Mouse (Mus musculus): ENCODE measurements around the gene Ccl9. TPM values are rescaled to one million over a fixed set of nuclear protein-coding genes. Genes with fewer than 3 reads are reported as not detected.

The Ccl9 gene
- polyA plus RNA-seq, 1 experiment, result 8.0 TPM

DNA sequence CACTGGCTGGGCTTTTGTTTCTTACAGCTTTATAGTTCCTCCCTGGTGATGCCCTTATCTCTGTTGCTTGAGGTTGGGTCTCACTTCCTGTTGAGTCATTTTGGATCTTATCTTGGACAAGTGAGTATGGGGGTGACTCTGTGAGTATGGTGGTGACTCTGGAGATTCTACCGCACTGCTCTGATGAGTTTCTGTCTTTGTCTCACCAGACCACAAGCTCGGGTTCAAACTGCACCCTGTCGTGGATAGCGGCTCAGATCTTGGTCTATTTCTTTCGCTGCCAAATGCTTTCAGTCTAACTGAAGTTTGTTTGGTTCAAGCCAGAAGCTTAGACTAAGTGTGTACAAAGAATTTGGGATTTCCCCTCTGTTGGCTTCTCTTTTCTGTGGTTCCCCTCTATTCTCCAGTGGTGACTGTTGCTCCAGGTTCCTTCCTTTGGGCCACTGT, 28.2 kb downstream of the Ccl9 start:
- WGBS, result 61% methylated on average over 5 of the region's 5 CpGs
- DNase-seq, result no peak
- Histone ChIP-seq H3K4me3 (replicated peaks; ENCODE audit: extremely low read depth, low read depth, low read length) (no peak overlapping the region), H3K4me1 (ENCODE audit: control insufficient read depth, insufficient read depth, low read length) (no peaks in the 10 kb centered on the region)
- TF ChIP-seq POLR2A (IDR thresholded peaks at IDR 0.05; ENCODE audit: borderline replicate concordance, extremely low read depth, low read depth, low read length) (no peak), CTCF (IDR thresholded peaks at IDR 0.05; ENCODE audit: insufficient read depth, low read length) (no peak)

DNA sequence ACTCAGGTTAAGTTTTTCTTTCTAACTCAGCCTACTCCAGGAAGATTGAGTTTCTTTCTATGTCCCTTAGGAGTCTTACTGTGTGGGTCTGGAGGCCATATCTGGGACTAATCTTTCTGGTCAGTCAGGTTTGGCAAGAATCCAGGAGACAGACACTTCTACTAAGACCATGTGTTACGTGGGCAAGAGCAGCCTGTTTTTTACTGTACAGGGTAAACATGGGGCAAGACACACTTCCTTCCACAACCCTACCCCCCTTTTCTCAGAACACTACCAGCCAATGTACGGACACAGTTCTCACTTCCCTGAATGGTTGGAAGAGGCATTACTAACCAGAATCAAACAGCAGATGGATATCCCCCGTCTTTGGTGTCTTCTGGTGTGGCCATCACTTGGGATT, 34.2 kb downstream of the Ccl9 start:
- Histone ChIP-seq H3K4me1 (ENCODE audit: control insufficient read depth, insufficient read depth, low read length) (no peaks in the 10 kb centered on the region), H3K4me3 (replicated peaks; ENCODE audit: extremely low read depth, low read depth, low read length) (no peak overlapping the region)
- no peak for DNase-seq
- WGBS, result 46% methylated on average over 3 of the region's 3 CpGs
- TF ChIP-seq POLR2A (IDR thresholded peaks at IDR 0.05; ENCODE audit: borderline replicate concordance, extremely low read depth, low read depth, low read length) (no peak), CTCF (IDR thresholded peaks at IDR 0.05; ENCODE audit: insufficient read depth, low read length) (no peak)

DNA sequence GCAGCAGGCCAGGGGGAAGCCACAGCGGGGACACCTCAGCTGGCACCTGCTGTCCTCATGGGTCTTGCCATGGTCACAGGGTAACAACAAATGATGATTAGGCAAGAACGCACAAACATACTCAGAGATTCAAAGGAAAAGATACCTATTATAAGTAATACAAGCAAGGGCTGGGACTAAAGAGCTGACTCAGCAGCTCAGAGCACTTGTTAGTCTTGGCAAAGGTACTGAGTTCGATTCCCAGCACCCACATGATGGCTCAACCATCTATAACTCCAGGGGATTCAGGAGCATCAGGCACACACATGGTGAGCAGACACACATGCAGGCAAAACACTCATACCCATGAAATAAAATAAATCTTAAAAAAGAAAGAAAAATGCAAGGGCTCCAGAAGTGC, 37.0 kb downstream of the Ccl9 start:
- no peak for TF ChIP-seq CTCF (IDR thresholded peaks at IDR 0.05; ENCODE audit: insufficient read depth, low read length)
- no peak for TF ChIP-seq POLR2A (IDR thresholded peaks at IDR 0.05; ENCODE audit: borderline replicate concordance, extremely low read depth, low read depth, low read length)
- WGBS, result 85% methylated on average over 3 of the region's 3 CpGs
- DNase-seq, result no peak
- Histone ChIP-seq H3K4me3 (replicated peaks; ENCODE audit: extremely low read depth, low read depth, low read length) (no peak overlapping the region), H3K4me1 (ENCODE audit: control insufficient read depth, insufficient read depth, low read length) (no peaks in the 10 kb centered on the region)

DNA sequence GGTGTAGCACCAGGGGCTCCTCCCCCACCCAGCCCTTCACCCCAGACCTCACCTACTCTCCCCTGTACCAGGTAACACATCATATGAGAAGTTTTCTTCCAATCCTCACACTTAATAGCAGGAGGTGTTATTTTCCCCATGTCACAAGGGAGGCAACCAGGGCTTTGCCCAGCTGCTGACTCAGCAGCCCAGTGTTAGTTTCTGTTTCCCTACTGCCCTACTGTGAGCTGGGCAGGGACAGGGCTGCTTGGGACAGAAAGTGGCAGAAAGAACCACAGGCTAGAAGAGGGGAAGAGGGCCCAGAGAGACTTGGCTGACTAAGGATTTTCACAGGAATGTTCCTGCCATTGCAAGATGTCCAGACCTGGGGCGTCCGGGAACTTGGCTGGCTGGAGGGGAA, 37.5 kb downstream of the Ccl9 start:
- WGBS, result 68% methylated on average over 2 of the region's 2 CpGs
- DNase-seq, result no peak
- Histone ChIP-seq H3K4me3 (replicated peaks; ENCODE audit: extremely low read depth, low read depth, low read length) (no peak overlapping the region), H3K4me1 (ENCODE audit: control insufficient read depth, insufficient read depth, low read length) (no peaks in the 10 kb centered on the region)
- TF ChIP-seq CTCF (IDR thresholded peaks at IDR 0.05; ENCODE audit: insufficient read depth, low read length), result no peak
- no peak for TF ChIP-seq POLR2A (IDR thresholded peaks at IDR 0.05; ENCODE audit: borderline replicate concordance, extremely low read depth, low read depth, low read length)

DNA sequence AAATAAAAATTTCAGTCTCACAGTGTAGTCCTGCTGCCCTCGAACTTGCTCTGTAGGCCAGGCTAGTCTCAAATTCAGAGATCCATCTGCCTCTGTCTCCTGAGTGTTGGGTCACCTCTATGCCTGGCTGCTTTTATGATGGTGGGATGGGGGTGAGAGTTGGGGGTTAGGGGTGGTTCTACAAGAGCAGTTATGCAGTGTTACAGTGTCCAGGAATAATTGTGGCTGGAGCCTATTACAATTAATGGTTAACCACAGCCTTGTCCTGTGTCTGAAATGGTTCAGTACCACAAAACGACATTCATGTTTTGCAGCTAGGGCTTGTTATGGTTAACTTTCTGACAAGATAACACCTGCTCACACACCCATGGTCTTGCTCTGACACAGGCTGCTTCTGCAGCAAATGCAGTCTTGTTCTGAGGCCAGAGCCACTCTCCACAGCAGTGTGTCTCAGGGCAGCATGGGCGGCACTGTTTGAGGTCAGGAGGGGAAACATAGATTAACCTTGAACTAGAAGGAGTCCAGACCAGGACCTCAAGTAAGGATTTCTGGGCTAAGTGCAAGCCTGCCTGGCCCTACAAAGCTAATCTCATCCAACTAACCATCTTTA, 39.6 kb downstream of the Ccl9 start:
- 74% methylated on average over 3 of the region's 3 CpGs for WGBS
- DNase-seq, result no peak

DNA sequence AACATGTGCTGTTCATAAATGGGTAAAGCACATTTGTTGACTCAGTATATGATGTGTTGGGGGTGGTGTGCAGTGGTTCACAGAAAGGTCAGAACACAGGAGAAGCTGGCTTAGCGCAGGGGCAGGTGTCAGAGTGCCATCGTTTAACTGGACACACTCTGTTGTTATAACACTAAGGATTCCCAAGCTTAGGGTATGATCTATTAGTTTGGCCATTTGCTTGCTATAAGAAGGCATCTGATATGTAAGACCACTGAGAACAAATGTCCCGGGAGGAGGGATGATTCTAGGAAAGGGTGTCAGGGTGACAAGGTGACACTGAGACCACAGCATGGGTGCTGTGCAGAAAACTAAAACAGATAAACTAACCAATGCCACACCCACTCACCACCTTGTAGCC, 41.6 kb downstream of the Ccl9 start:
- DNase-seq, result no peak
- TF ChIP-seq CTCF (IDR thresholded peaks at IDR 0.05; ENCODE audit: insufficient read depth, low read length), result no peak
- no peak for TF ChIP-seq POLR2A (IDR thresholded peaks at IDR 0.05; ENCODE audit: borderline replicate concordance, extremely low read depth, low read depth, low read length)
- H3K4me1 ChIP-seq (ENCODE audit: control insufficient read depth, insufficient read depth, low read length), result peaks cover 5% of the 10 kb centered on the region
- WGBS, result 72% methylated on average over 3 of the region's 3 CpGs
- H3K4me3 ChIP-seq (replicated peaks; ENCODE audit: extremely low read depth, low read depth, low read length), result no peak overlapping the region

More for the DNA sequence above, 39.6 kb downstream of the Ccl9 start:
- H3K4me3 ChIP-seq (replicated peaks; ENCODE audit: extremely low read depth, low read depth, low read length), result no peak overlapping the region
- TF ChIP-seq CTCF (IDR thresholded peaks at IDR 0.05; ENCODE audit: insufficient read depth, low read length), result no peak
- TF ChIP-seq POLR2A (IDR thresholded peaks at IDR 0.05; ENCODE audit: borderline replicate concordance, extremely low read depth, low read depth, low read length), result no peak
- peaks cover 5% of the 10 kb centered on the region for H3K4me1 ChIP-seq (ENCODE audit: control insufficient read depth, insufficient read depth, low read length)

DNA sequence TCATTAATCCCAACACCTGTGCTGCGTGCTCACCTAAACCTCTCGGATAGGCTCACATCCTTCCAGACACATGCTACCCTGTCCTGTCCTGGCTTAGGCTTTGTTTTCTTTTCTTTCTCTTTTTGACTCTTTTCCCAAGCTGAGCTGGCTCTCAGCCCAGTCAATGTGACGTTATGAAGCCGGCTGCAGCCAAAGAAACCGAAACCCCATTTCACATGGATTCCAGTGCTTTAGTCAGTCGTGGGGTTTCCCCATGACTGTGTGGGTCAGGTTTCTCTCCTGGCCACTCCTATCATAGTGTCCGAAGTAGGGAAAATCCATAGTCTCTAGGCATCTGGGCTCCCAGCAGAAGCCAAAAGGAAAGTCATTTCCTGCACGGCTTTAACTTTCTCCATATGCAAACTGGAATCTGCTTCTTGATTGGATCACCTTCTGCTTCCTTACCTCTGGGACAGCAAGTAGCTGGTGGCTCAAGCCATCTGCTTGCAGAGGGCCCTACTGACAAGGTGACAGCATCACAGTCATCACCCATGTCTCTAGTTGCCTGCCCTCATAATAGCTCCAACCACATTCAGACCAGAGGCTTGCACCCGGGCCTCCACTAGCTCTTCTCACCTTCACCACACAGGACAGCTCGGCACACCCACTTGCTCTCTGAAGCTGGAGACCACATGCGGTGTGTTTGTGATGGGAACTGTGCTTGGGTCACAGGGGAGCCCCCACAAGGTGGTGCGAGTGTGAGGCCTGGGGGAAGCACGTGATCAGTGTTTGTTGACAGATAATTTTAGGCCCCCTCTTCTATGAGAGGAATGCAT, 43.6 kb downstream of the Ccl9 start:
- WGBS, result 28% methylated on average over 13 of the region's 13 CpGs
- Histone ChIP-seq H3K4me1 (ENCODE audit: control insufficient read depth, insufficient read depth, low read length) (peaks cover 5% of the 10 kb centered on the region), H3K4me3 (replicated peaks; ENCODE audit: extremely low read depth, low read depth, low read length) (no peak overlapping the region)
- DNase-seq, result peak; percentile 61
- TF ChIP-seq CTCF (IDR thresholded peaks at IDR 0.05; ENCODE audit: insufficient read depth, low read length) (no peak), POLR2A (IDR thresholded peaks at IDR 0.05; ENCODE audit: borderline replicate concordance, extremely low read depth, low read depth, low read length) (no peak)

DNA sequence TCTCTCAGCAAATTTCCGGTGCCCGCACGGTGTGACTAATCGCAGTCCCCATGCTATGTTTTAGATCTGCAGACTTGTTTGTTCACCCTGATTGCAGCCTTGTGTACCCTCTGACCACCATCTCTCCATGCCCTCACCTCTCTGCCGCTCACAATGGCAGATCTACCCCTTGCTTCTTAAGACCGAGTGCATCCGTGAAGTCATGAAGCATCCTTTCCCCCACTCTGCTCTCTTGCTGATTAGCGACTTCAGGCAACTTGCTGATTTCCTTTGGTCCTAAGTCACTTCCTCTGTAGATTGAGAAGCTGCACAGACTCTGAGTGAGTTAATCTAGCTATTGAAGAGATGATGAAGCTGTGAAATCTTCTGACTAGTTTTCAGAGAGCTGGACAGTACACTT, 44.3 kb downstream of the Ccl9 start:
- Histone ChIP-seq H3K4me1 (ENCODE audit: control insufficient read depth, insufficient read depth, low read length) (peaks cover 5% of the 10 kb centered on the region), H3K4me3 (replicated peaks; ENCODE audit: extremely low read depth, low read depth, low read length) (no peak overlapping the region)
- no peak for DNase-seq
- WGBS, result 69% methylated on average over 8 of the region's 8 CpGs
- TF ChIP-seq POLR2A (IDR thresholded peaks at IDR 0.05; ENCODE audit: borderline replicate concordance, extremely low read depth, low read depth, low read length) (no peak), CTCF (IDR thresholded peaks at IDR 0.05; ENCODE audit: insufficient read depth, low read length) (no peak)

DNA sequence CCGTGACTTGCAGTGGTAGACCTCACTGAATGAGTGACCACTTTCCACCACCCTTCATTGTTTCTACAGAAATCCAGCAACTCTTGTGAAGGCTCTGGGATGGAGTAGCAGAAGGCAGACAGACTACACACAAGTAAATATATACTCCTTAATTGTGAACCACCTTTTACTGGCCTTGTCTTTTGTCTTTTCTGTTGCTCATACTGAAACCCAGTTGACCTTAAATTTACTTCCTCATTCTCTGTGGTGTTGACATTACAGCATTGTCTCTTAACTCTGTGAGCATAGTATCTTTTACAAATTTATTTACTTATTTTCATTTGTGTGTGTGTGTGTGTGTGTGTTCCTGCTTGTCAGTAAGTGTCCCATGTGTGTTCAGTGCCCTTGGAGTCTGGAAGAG, 45.2 kb downstream of the Ccl9 start:
- 94% methylated on average over 1 of the region's 1 CpGs for WGBS
- Histone ChIP-seq H3K4me3 (replicated peaks; ENCODE audit: extremely low read depth, low read depth, low read length) (no peak overlapping the region), H3K4me1 (ENCODE audit: control insufficient read depth, insufficient read depth, low read length) (peaks cover 5% of the 10 kb centered on the region)
- TF ChIP-seq POLR2A (IDR thresholded peaks at IDR 0.05; ENCODE audit: borderline replicate concordance, extremely low read depth, low read depth, low read length) (no peak), CTCF (IDR thresholded peaks at IDR 0.05; ENCODE audit: insufficient read depth, low read length) (no peak)
- DNase-seq, result no peak

DNA sequence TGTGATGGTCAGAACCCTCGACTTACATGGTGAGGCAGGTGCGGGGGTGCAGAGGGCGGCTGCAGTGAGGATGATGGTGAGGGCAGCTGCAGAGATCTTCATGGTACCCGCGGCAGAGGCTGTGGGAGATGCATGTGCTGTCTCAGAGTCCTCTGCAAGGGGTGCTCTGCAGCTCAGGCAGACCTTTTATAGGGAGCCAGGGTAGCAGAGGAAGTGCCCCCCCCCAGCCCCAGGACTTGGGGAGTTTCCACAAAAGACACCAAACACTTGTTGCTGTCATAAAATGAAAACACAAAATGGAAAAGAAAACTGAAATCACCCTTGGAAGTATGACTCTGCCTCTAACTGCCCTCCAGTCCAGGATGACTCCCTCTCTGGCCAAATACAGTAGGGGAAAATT, 48.1 kb downstream of the Ccl9 start, which contains the start of gene Ccl5:
Gene Ccl5 (minus strand): TSS at position 159 of the 400 bp plus-strand sequence.
- H3K4me3 ChIP-seq (replicated peaks; ENCODE audit: extremely low read depth, low read depth, low read length), result no peak within 1 kb of the TSS
- 85% methylated on average over 5 of the region's 5 CpGs for WGBS

More for the DNA sequence above, 48.1 kb downstream of the Ccl9 start, which contains the start of gene Ccl5:
- DNase-seq, result no peak
- TF ChIP-seq CTCF (IDR thresholded peaks at IDR 0.05; ENCODE audit: insufficient read depth, low read length), result no peak
- TF ChIP-seq POLR2A (IDR thresholded peaks at IDR 0.05; ENCODE audit: borderline replicate concordance, extremely low read depth, low read depth, low read length), result no peak
- H3K4me1 ChIP-seq (ENCODE audit: control insufficient read depth, insufficient read depth, low read length), result peaks cover 5% of the 10 kb centered on the region
